Mouse (Mus musculus): ENCODE results near the gene Gm7714.
"Not testable (repeated sequence)": the region's sequence is repeated elsewhere in the genome, so short reads cannot be mapped to it uniquely, and the experiment has no call there.

Gene Gm7714

DNA sequence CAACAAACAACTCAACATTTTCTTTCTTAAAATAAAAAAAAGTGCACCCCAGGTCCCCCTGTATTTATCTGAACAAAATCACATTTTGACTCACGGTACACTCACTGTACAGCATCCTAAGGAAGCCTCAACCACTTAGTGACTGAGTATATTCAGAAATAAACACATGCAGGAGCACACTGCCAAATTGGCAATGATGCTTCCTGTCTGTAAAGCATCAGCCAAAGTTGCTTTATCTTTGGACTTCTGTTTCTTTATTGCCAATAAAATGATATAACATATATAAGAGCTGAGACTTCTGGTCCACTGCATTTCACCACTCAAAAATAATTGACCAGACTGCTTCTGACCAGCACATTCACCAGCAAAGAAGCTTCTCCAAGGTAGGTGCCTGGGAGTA lies at the start of gene Gm7714:
Gene Gm7714 (plus strand): TSS at position 301 of the 400 bp plus-strand sequence.
- no peak for DNase-seq

- DNase-seq = no peak
Measured at GRCm38 (mm10) chr5:88256475-88256874, 12.2 kb upstream of the Gm7714 start.

- DNase-seq = not testable (repeated sequence)
Measured at GRCm38 (mm10) chr5:88311307-88311706, 42.6 kb downstream of the Gm7714 start.

DNA sequence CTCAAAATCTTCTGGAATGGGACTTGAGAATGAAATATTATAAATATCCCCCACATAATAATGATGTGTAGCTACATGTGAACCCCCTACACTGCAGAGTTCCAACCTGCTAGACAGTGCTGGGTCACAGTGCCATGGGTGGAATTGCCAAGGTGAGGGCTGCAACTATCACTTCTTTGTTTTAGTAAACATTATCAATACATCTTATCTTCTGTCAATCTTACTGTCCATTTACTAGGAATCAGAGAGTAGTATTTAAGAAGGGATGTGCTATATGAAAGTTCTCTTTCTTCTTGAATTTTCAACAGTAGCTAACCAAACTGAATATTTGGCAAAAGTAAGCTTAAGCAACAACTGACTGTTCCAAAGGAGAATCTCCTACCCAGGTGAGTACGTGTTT lies 48.3 kb downstream of the Gm7714 start, which contains the start of gene Prol1:
Gene Prol1 (plus strand): TSS at position 301 of the 400 bp plus-strand sequence.
- no peak for DNase-seq

All from kidney, postnatal 4 days (tissue).